Mouse (Mus musculus): ENCODE results near the gene Aspdh. TPM values are rescaled to one million over a fixed set of nuclear protein-coding genes. Genes with fewer than 3 reads are reported as not detected.

Aspdh gene
- polyA plus RNA-seq, 1 experiment from 2014 or later = 4.0 TPM

- 100% methylated on average over 1 of the region's 1 CpGs for WGBS
- no peak for ATAC-seq
- H3K4me1 ChIP-seq = peaks cover 20% of the 10 kb centered on the region
- peaks cover 85% of the 10 kb centered on the region for H3K36me3 ChIP-seq (ENCODE audit: poor library complexity, severe bottlenecking)
- no peak overlapping the region for H3K4me3 ChIP-seq
- H3K9me3 ChIP-seq (replicated peaks) = peaks cover 4% of the 10 kb centered on the region; the same call in 1 of the 2 replicates
- H3K9ac ChIP-seq = no peak overlapping the region
- no peak overlapping the region for H3K4me2 ChIP-seq
- H3K27ac ChIP-seq = no peak overlapping the region
- H3K27me3 ChIP-seq = no peaks in the 10 kb centered on the region
These were observed 8.9 kb upstream of the Aspdh start for GRCm38 (mm10) chr7:44456302-44456701.

- Histone ChIP-seq H3K4me3 (no peak overlapping the region), H3K4me1 (peaks cover 29% of the 10 kb centered on the region), H3K9me3 (replicated peaks) (peaks cover 4% of the 10 kb centered on the region; the same call in 1 of the 2 replicates), H3K27ac (no peak overlapping the region), H3K4me2 (no peak overlapping the region), H3K36me3 (ENCODE audit: poor library complexity, severe bottlenecking) (peaks cover 89% of the 10 kb centered on the region), H3K9ac (no peak overlapping the region), H3K27me3 (peaks cover 4% of the 10 kb centered on the region)
- 82% methylated on average over 6 of the region's 6 CpGs for WGBS
- ATAC-seq = no peak
These were observed 5.1 kb upstream of the Aspdh start for GRCm38 (mm10) chr7:44460067-44460466.

GRCm38 (mm10) chr7:44460767-44461502 lies 4.3 kb upstream of the Aspdh start:
- Histone ChIP-seq H3K27me3 (peaks cover 4% of the 10 kb centered on the region), H3K4me1 (peaks cover 35% of the 10 kb centered on the region), H3K4me2 (no peak overlapping the region), H3K4me3 (no peak overlapping the region), H3K36me3 (ENCODE audit: poor library complexity, severe bottlenecking) (peaks cover 81% of the 10 kb centered on the region), H3K27ac (no peak overlapping the region), H3K9me3 (replicated peaks) (peaks cover 4% of the 10 kb centered on the region; the same call in 1 of the 2 replicates), H3K9ac (no peak overlapping the region)
- no peak for ATAC-seq
- 87% methylated on average over 31 of the region's 31 CpGs for WGBS

- H3K9ac ChIP-seq = no peak overlapping the region
- H3K36me3 ChIP-seq (ENCODE audit: poor library complexity, severe bottlenecking) = peaks cover 75% of the 10 kb centered on the region
- H3K4me3 ChIP-seq = no peak overlapping the region
- 78% methylated on average over 57 of the region's 57 CpGs for WGBS
- no peak for ATAC-seq
- H3K27ac ChIP-seq = no peak overlapping the region
- peaks cover 4% of the 10 kb centered on the region; the same call in 1 of the 2 replicates for H3K9me3 ChIP-seq (replicated peaks)
- H3K27me3 ChIP-seq = peaks cover 4% of the 10 kb centered on the region
- peaks cover 38% of the 10 kb centered on the region for H3K4me1 ChIP-seq
- no peak overlapping the region for H3K4me2 ChIP-seq
These were observed 3.5 kb upstream of the Aspdh start for GRCm38 (mm10) chr7:44461503-44462217.

- no peak overlapping the region for H3K9ac ChIP-seq
- peaks cover 4% of the 10 kb centered on the region; the same call in 1 of the 2 replicates for H3K9me3 ChIP-seq (replicated peaks)
- H3K4me3 ChIP-seq = no peak overlapping the region
- no peak for ATAC-seq
- peaks cover 4% of the 10 kb centered on the region for H3K27me3 ChIP-seq
- H3K27ac ChIP-seq = no peak overlapping the region
- peaks cover 44% of the 10 kb centered on the region for H3K4me1 ChIP-seq
- WGBS = 40% methylated on average over 72 of the region's 77 CpGs
- H3K4me2 ChIP-seq = no peak overlapping the region
- H3K36me3 ChIP-seq (ENCODE audit: poor library complexity, severe bottlenecking) = peaks cover 67% of the 10 kb centered on the region
These were observed 2.8 kb upstream of the Aspdh start for GRCm38 (mm10) chr7:44462218-44463055.

- H3K27ac ChIP-seq = no peak overlapping the region
- H3K4me3 ChIP-seq = no peak overlapping the region
- H3K9ac ChIP-seq = no peak overlapping the region
- peaks cover 61% of the 10 kb centered on the region for H3K36me3 ChIP-seq (ENCODE audit: poor library complexity, severe bottlenecking)
- H3K4me1 ChIP-seq = peaks cover 44% of the 10 kb centered on the region
- peaks cover 4% of the 10 kb centered on the region for H3K27me3 ChIP-seq
- 44% methylated on average over 8 of the region's 8 CpGs for WGBS
- no peak for ATAC-seq
- peaks cover 3% of the 10 kb centered on the region; the same call in 1 of the 2 replicates for H3K9me3 ChIP-seq (replicated peaks)
- H3K4me2 ChIP-seq = no peak overlapping the region
These were observed 2.1 kb upstream of the Aspdh start for GRCm38 (mm10) chr7:44463056-44463425.

- no peaks in the 10 kb centered on the region for H3K9me3 ChIP-seq (replicated peaks)
- no peak for ATAC-seq
- H3K9ac ChIP-seq = peak overlapping the region; percentile 50
- H3K36me3 ChIP-seq (ENCODE audit: poor library complexity, severe bottlenecking) = peaks cover 55% of the 10 kb centered on the region
- peak overlapping the region; percentile 79 for H3K27ac ChIP-seq
- H3K27me3 ChIP-seq = peaks cover 4% of the 10 kb centered on the region
- H3K4me3 ChIP-seq = no peak overlapping the region
- peaks cover 50% of the 10 kb centered on the region for H3K4me1 ChIP-seq
- H3K4me2 ChIP-seq = 0 out of 2 replicates have a peak overlapping the region, but pooled peaks have one; percentile 10
- WGBS = 89% methylated on average over 10 of the region's 10 CpGs
These were observed 1.5 kb upstream of the Aspdh start for GRCm38 (mm10) chr7:44463556-44464225.

GRCm38 (mm10) chr7:44464511-44464910 lies 680 bp upstream of the Aspdh start:
- Histone ChIP-seq H3K27me3 (peaks cover 4% of the 10 kb centered on the region), H3K4me2 (peak overlapping the region; percentile 32), H3K27ac (peak overlapping the region; percentile 79), H3K4me1 (peaks cover 59% of the 10 kb centered on the region), H3K36me3 (ENCODE audit: poor library complexity, severe bottlenecking) (peaks cover 46% of the 10 kb centered on the region), H3K4me3 (no peak overlapping the region), H3K9me3 (replicated peaks) (no peaks in the 10 kb centered on the region), H3K9ac (peak overlapping the region; percentile 50; the same call in 1 of the 2 replicates)
- ATAC-seq = no peak
- WGBS = 18% methylated on average over 4 of the region's 4 CpGs

- Histone ChIP-seq H3K27ac (no peak overlapping the region; the same call in 1 of the 2 replicates), H3K27me3 (peaks cover 4% of the 10 kb centered on the region), H3K4me1 (peaks cover 60% of the 10 kb centered on the region), H3K4me3 (no peak overlapping the region), H3K4me2 (no peak overlapping the region), H3K9ac (0 out of 2 replicates have a peak overlapping the region, but pooled peaks have one; percentile 6), H3K9me3 (replicated peaks) (no peaks in the 10 kb centered on the region), H3K36me3 (ENCODE audit: poor library complexity, severe bottlenecking) (peaks cover 30% of the 10 kb centered on the region)
- WGBS = 75% methylated on average over 10 of the region's 10 CpGs
- ATAC-seq = no peak
These were observed 1.1 kb downstream of the Aspdh start for GRCm38 (mm10) chr7:44466006-44466887.

GRCm38 (mm10) chr7:44466888-44467311 lies 1.7 kb downstream of the Aspdh start:
- H3K4me1 ChIP-seq = peaks cover 60% of the 10 kb centered on the region
- no peak overlapping the region for H3K4me3 ChIP-seq
- ATAC-seq = 0 out of 2 replicates have a peak, but pooled peaks have one; percentile 0
- H3K4me2 ChIP-seq = peak overlapping the region; percentile 75; the same call in 1 of the 2 replicates
- H3K9me3 ChIP-seq (replicated peaks) = no peaks in the 10 kb centered on the region
- no peaks in the 10 kb centered on the region for H3K27me3 ChIP-seq
- peak overlapping the region; percentile 91 for H3K27ac ChIP-seq
- 0 out of 2 replicates have a peak overlapping the region, but pooled peaks have one; percentile 6 for H3K9ac ChIP-seq
- peaks cover 26% of the 10 kb centered on the region for H3K36me3 ChIP-seq (ENCODE audit: poor library complexity, severe bottlenecking)
- WGBS = 85% methylated on average over 16 of the region's 16 CpGs

Measured in forebrain, embryonic 13.5 days (tissue).